Mouse (Mus musculus) testis, adult 2 months (tissue): Measurements from ENCODE around the gene Gm3854. TPM values are rescaled to one million over a fixed set of nuclear protein-coding genes. Genes with fewer than 3 reads are reported as not detected.
"Not testable (repeated sequence)": the region's sequence is repeated elsewhere in the genome, so short reads cannot be mapped to it uniquely, and the experiment has no call there.

ENCODE experiments used
- H3K27ac ChIP-seq: fragments of 200-500 bp; 2 replicates; pipeline ENCODE4 v1.5.1; 2012; ENCODE audit warnings: low read depth, low read length; ENCODE audit not compliant: control insufficient read depth, insufficient read depth
- H3K27me3 ChIP-seq: fragments of 200-500 bp; 2 replicates; pipeline ENCODE4 v1.6.1; 2012; ENCODE audit warnings: mild to moderate bottlenecking, low read length, moderate library complexity; ENCODE audit not compliant: control insufficient read depth, insufficient read depth
- H3K36me3 ChIP-seq: fragments of 200-500 bp; 2 replicates; pipeline ENCODE4 v1.6.1; 2012; ENCODE audit warnings: mild to moderate bottlenecking, low read length; ENCODE audit not compliant: control insufficient read depth, insufficient read depth
- H3K4me1 ChIP-seq: fragments of 200-500 bp; 2 replicates; pipeline ENCODE4 v1.6.1; 2012; ENCODE audit warnings: low read length; ENCODE audit not compliant: control insufficient read depth, insufficient read depth
- H3K4me3 ChIP-seq: fragments of 200-500 bp; 2 replicates; pipeline ENCODE4 v1.5.1; 2012; ENCODE audit warnings: low read depth, mild to moderate bottlenecking, low read length, moderate library complexity, mixed read lengths; ENCODE audit not compliant: control insufficient read depth
- CTCF ChIP-seq: fragments of 200-500 bp; IDR thresholded peaks from 2 replicates; pipeline ENCODE4 v1.5.1; 2012; ENCODE audit warnings: low read depth, mild to moderate bottlenecking, inconsistent platforms, low read length, moderate library complexity; ENCODE audit not compliant: control insufficient read depth, insufficient read depth, insufficient replicate concordance
- POLR2A ChIP-seq: fragments of 200-500 bp; IDR thresholded peaks from 2 replicates; pipeline ENCODE4 v1.6.1; 2012; ENCODE audit warnings: low read depth, mild to moderate bottlenecking, inconsistent platforms, low read length, moderate library complexity; ENCODE audit not compliant: control insufficient read depth
- polyA plus RNA-seq: library from polyadenylated mRNA; depleted of rRNA; stranded (reverse); fragments of >200 nt; gene quantifications from 2 replicates; pipeline ENCODE4 v1.2.3, GENCODE M21; 2012; rRNA removed

Gene Gm3854
- 0.88 and 1.1 TPM in 2 replicates for polyA plus RNA-seq

DNA sequence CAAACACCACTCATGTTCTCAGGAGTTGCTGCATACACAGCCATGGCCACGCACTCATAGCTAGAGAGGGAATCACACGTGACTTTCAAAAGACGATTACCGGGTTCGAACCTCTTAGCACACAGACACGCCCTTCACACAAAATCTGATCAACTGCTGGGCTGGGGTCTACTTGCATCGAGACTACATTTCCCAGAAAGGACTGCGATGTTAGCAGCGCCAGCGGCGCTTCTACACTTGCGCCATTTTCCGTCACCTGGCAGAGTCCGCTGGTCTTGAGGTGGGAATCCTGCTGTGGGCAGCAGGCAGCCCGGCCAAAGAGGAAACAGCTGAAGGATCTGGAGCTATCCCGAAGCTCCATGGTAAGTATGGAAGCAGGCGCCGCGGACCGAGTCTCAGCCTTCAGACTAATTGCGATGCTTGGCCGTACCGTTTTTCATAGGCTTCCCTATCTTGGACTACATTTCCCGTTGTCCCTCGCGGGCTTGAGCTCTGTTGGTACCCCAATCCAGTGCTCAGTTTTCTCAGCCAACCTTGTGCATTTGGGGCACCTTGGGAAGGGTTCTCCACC lies at the start of gene Gm3854:
Gene Gm3854, plus strand, starts transcription at position 259 of the 571 bp plus-strand sequence.
- H3K27ac ChIP-seq = no peak within 1 kb of the TSS
- no peaks in the 10 kb centered on the region for H3K4me1 ChIP-seq
- peak within 1 kb of the TSS; percentile 84 for H3K4me3 ChIP-seq
- no peaks in the 10 kb centered on the region for H3K36me3 ChIP-seq
- no peaks in the 10 kb centered on the region for H3K27me3 ChIP-seq
- TF ChIP-seq POLR2A (0 out of 2 replicates have a peak, but pooled peaks have one; percentile 18), CTCF (no peak)

DNA sequence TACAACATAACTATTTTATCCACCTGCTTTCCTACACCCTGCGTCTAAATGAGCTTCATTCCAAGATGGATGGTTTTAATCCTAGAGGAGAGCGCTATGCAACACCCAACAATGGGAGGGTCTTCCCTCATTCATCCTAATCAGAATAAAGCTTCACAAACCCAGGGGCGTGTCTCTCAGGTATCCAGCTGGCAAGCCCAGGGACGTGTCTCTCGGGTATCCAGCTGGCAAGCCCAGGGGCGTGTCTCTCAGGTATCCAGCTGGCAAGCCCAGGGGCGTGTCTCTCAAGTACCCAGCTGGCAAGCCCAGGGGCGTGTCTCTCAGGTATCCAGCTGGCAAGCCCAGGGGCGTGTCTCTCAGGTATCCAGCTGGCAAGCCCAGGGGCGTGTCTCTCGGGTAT lies 42.8 kb upstream of the Gm3854 start:
- H3K27me3 ChIP-seq, H3K36me3 ChIP-seq, H3K4me3 ChIP-seq, H3K27ac ChIP-seq, H3K4me1 ChIP-seq: not testable (repeated sequence)

DNA sequence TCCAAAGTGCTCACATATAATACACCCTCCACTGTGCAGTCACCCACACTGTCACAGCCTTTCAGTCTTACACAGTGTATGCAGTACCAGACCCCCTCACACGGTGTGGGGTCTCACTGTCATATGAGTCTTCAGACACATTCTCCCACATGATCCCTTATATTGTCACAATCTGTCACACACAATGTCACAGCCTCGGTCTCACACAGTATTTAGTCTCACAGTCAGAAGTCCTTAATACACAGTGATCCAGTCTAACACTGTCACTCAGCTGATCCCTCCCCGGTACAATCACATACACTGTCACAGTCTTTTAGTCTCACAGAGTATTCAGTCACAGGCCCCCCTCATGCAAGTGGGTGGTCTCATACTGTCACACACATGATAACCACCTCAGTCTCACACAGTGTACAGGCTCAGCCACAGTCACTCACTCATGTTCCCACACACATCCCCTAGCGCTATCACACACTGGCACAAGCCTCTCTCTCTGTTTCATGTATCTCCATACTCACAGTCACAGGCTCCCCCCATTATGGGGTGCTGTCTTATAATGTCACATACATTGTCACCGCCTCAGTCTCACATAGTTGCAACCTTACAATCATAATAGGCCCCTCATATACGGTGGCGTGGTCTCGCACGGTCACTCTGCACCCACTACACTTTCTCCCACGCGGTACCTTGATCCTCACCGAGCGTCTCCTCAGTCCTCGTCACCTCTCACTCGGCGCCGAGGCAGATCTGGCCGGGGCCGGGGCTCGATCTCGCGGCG lies 12.9 kb upstream of the Gm3854 start:
- no peaks in the 10 kb centered on the region for H3K27me3 ChIP-seq
- H3K4me3 ChIP-seq = peak overlapping the region; percentile 81
- peaks cover 6% of the 10 kb centered on the region for H3K4me1 ChIP-seq
- no peak for TF ChIP-seq CTCF
- TF ChIP-seq POLR2A = no peak
- H3K27ac ChIP-seq = peak overlapping the region; percentile 25
- no peaks in the 10 kb centered on the region for H3K36me3 ChIP-seq

DNA sequence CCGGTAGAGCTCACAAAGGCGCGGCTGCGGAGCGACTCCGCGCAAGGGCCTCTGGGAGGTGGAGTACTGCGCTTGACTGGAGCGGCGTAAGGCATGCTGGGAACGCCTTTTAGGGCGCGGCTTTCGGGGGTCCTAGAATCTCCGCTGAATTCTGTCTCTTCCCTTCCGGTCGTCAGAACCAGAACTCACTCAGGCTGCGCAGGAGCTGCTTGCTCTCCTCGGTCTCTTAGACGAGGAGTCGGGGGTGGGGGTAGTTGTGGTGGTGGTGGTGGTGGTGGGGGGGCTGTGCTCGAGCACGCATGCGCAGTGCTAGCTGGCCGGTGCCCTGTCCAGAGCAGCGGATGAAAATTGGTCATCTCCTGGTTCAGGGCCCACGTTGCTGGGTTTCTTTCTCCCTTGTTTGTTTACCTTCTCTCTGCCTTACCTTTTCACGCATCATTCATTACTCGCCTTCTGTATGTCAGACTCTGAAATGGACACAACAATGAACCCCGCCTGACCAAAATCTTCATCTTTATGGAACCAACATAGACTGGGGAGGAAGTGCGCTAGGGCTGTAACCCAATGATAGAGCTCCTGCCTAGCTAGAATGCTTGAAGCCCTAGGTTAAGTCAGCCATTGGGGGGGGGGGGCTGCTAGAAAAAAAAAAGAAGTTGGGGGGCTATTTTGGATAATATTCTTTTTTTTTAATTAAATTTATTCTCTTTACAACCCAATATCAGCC lies 12.2 kb upstream of the Gm3854 start, which contains the start of gene Zfp583:
Gene Zfp583, minus strand, starts transcription at position 53 of the 724 bp plus-strand sequence.
- Histone ChIP-seq H3K36me3 (no peaks in the 10 kb centered on the region), H3K4me1 (peaks cover 6% of the 10 kb centered on the region), H3K27me3 (no peaks in the 10 kb centered on the region), H3K27ac (peak within 1 kb of the TSS; percentile 25), H3K4me3 (peak within 1 kb of the TSS; percentile 81)
- TF ChIP-seq POLR2A = peak; percentile 53
- no peak for TF ChIP-seq CTCF

DNA sequence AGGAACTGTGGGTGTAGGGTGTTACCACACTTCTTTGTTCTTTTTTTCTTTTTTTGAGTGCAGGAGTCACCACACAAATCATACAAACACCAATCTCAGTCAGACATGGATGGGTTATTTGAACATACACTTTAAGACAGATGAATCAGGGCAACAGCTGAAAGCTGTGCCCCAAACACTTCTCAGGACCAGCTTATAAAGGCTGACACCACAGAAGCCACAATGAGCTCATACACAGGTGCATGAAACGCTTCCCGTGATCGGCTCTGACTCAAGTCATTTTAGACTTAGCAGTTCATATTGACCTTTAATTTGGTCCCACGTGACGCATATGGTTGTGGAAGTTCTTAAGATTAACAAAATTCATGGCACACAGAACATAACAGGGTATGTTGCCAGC lies 3.7 kb upstream of the Gm3854 start:
- TF ChIP-seq POLR2A = no peak
- TF ChIP-seq CTCF = no peak
- no peaks in the 10 kb centered on the region for H3K27me3 ChIP-seq

DNA sequence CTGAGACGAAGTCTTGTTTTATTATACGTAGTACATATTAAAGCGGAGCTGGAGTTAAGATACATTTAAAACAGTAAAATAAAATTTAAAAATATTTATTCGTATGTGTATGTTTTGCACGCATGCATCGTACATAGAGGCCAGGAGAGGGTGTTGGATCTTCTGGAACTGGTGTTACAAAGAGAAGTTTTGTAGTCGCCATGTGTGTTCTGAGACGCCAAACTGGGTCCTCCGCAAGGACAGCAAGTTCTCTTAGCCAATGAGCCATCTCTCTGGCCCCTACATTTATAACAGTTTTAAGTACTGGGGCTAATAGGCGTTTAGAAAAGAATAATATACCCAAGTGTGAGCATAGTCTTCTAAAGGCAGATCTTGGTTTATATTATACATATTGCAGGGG lies 565 bp downstream of the Gm3854 start:
- Histone ChIP-seq H3K36me3 (no peaks in the 10 kb centered on the region), H3K4me1 (no peaks in the 10 kb centered on the region), H3K27me3 (no peaks in the 10 kb centered on the region), H3K4me3 (no peak overlapping the region), H3K27ac (no peak overlapping the region)
- TF ChIP-seq CTCF (no peak), POLR2A (no peak)

More for the DNA sequence above, 3.7 kb upstream of the Gm3854 start:
- Histone ChIP-seq H3K27ac (no peak overlapping the region), H3K36me3 (no peaks in the 10 kb centered on the region), H3K4me3 (no peak overlapping the region), H3K4me1 (no peaks in the 10 kb centered on the region)

DNA sequence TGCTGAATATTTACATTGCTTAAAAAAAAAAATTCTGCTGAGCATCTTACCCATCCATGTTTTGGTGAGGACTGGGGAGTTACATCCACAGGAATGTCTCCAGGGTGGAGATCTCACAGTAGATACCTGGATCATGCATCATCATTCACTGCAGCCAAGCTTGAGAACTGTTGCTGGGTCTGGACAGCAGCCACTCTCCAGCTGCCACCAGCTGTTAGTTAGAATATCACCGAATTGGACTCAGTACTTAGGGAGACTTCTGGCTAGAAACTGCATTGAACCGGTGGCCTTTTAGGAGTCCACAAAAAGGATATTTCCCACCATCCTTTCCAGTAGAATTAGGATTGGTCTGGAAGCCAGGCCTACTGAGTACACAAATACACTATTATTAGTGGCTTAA lies 14.6 kb downstream of the Gm3854 start:
- Histone ChIP-seq H3K4me3 (no peak overlapping the region), H3K27ac (no peak overlapping the region), H3K4me1 (peaks cover 4% of the 10 kb centered on the region), H3K36me3 (no peaks in the 10 kb centered on the region), H3K27me3 (no peaks in the 10 kb centered on the region)
- TF ChIP-seq CTCF (no peak), POLR2A (no peak)
